Mouse (Mus musculus): ENCODE data around the gene Fam53a.

DNA sequence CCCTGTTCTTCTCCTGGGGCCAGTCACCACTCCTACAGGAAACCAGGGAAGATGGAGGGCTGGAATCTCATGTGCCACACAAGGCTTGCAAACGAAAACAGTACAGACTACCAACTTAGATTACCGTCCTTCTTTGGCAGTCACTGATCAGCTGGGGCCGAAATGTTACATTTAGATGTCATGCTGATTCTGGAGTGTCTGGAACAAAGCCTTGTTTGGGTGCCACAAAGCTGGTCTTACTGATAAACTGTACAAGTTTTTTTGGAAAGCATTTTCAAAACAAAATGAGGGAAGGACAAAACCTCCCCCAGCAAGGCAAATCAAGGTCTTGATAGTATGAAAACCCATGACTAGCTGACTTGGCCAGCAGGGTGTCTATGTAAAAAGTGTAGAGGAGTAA lies 5.7 kb downstream of the Fam53a start:
- TF ChIP-seq POLR2A (IDR thresholded peaks at IDR 0.05; ENCODE audit: insufficient read depth, low read length): no peak
- no peak for TF ChIP-seq EP300 (IDR thresholded peaks at IDR 0.05; ENCODE audit: insufficient read depth, low read depth, low read length)
